Mouse (Mus musculus) left cerebral cortex, postnatal 36 days (tissue): ENCODE data around the gene Utf1. TPM values are rescaled to one million over a fixed set of nuclear protein-coding genes. Genes with fewer than 3 reads are reported as not detected.

Experiments used
- DNase-seq, 2 experiments: peaks; one replicate each; pipeline ENCODE4 v3.0.0; 2021 to 2022; ENCODE audit warnings: low spot score in 2 of 2, mixed read lengths in 1 of 2
- intact Hi-C: fragments of 180-260 bp; cut with DNase I; formaldehyde crosslinking; loops from one replicate; pipeline ENCODE4 v1.15.1; 2025
- total RNA-seq, 2 experiments: library from RNA; stranded (reverse); gene quantifications; 2 replicates each; pipeline ENCODE4 v1.2.3; 2021

Utf1 gene
- total RNA-seq, 2 experiments from 2014 or later, result not detected

DNA sequence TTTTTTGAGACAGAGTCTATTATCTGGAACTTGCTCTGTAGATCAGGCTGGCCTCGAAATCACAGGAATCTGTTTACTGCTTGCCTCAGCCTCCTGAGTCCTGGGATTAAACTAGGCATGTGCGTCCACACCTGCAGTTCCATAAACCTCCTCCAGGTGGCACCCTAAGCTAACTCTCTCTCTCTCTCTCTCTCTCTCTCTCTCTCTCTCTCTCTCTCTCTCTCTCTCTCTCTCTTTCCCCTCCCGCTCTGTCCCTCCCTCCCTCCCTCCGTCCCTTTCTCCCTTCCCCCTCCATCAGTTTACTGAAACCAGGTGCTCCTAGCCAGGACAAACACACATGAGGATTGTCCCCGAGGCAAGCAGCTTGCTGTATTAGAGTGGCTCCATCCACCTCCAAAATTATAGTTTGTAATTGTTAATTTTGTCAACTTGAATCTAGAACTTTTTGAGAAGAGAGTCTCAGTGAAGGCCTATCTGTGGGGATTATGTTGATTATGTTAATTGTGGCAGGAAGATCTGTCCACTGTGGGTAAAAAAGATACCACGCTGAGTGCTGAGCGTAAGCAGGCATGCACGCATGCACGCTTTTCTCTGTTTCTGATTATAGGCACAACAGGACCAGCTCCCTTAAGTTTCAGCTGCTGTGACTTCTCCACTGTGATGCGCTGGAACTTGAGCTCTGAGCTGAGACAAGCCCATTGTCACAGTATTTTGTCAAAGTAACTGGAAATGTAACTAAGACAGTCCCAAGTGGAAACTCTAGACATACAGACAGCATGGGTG is 25.9 kb downstream of the Utf1 start:
- DNase-seq, result peak; percentile 75 to 84
- intact Hi-C loops, result loop anchor here (1.0 to 2.0 kb wide), 2 partner anchors 25 to 94 kb away; no protein-coding TSS in a partner anchor

DNA sequence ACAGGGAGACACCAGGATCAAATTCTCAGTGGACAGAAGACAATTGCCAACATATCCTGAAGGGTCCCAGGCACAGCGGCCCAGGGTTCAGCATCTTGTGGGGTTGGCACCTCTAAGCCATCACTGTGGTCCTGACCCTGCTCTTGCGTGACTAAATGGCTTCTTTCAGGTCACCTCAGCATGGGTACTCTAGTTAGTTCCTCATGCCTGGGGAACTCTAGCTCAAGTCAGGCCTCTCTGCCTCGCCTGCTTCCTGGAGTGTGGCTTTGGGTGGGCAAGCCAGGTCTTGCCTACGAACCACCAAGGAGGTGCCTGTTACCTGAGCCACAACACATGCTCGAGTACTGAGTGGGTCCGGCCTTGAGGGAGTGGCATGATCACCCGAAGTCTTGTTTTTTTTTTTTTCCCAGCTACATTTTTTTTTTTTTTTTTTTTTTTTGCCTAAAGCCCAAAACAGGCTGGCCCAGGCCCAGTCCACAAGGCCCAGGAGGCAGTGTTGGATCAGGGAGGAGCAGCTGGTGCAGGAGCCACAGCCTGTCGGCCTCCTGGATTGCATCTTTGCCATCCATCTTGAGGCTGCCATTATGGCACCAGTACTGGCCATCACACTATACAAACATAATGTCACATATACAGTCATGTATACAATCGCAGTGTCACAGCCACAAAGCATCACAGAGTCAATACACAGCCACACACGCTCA is 26.8 kb downstream of the Utf1 start:
- intact Hi-C loops, result no loop called here
- no peak for DNase-seq

DNA sequence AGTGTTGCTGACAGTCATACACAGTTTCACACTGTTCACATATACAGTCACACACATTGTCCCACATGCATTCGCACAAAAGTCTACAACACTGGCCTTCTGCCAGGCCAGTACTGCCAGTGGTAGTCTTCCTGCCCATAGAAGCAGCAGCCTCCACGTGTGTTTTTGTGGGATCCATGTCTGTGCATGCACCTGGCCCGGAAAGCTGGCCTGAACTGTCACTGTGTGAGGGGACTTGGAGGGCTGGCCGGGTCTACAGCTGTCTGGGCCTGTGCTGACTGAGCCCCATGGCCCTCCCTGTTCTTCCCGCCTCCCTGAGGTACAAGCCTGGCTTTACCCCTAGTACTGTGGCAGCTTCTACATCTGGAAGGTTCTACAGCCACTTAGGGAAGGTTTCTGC is 27.4 kb downstream of the Utf1 start:
- intact Hi-C loops, result no loop called here
- DNase-seq, result no peak

DNA sequence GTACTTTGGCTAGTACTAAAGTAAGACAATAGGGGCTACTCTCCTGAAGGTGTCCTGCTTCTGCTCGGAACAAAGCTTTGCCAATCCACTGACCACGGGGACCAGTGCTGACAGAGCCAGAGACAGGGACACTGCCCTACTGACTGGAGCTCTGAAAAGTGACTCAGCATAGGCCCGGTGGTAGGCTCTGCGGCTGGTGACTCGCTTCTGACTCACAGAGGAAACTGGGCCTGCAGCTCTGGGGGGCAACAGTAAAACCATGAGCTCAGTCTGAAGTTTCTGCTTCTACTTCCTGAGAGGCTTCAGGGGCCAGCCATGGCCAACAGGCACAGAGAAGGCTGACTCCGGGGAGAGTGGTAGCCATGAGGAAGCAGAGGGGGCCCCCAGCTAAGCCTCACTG is 27.8 kb downstream of the Utf1 start:
- intact Hi-C loops, result no loop called here
- no peak for DNase-seq

DNA sequence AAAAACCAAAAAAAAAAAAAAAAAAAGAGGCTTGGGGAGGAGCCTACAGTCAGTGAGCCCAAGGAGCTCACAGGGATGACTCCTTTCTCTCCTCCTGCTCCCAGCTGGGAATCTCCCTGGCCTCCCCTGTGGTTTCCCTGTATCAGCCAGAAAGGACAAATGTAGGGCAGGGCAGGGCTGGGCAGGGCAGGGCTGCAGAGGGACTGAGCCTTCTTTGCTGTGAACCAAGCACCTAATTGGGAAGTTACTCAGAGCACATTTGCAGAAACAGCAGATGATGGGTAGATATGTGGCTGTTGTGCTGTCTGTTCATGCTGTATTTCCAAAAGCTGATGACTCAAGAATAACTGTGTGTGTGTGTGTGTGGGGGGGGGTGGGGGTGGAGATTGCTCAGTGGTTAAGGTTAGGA is 29.3 kb downstream of the Utf1 start:
- DNase-seq, result no peak
- intact Hi-C loops, result no loop called here

DNA sequence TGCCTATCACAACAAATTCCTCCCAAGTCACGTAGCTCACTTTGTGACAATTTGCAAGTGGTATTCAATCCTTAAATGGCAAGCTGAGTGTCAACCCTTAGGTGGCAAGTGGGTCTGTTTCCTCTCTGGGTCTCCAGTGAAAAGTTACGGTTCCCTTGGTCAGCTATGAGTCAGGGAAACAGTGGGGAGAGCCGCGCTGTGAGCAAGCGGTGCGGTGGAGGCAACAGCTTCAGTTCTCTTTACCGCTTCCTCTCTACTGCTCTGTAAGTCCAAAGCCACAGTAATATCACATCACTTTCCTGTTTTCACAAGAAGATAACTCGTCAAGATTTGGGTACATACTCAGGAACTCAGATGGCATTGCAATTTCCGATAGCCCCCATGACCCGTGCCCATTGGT is 30.7 kb downstream of the Utf1 start:
- intact Hi-C loops, result no loop called here
- no peak for DNase-seq

DNA sequence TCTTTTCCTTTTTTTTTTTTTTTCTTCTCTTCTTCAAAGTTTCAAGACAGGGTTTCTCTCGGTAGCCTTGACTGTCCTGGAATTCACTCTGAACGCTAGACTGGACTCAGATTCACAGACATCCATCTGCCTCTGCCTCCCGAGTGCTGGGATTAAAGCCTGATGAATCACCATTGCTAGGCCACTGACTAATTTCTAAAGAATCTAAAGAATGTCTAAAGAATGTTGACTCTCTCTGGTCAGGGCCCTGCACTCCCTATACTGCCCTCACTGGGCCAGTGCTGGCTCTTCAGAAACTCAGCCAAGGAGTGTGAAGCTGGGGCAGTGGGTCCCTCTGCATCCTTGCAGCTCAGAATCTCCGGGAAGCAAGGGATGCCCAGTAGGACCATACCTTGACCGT is 31.9 kb downstream of the Utf1 start:
- intact Hi-C loops, result no loop called here
- no peak for DNase-seq

DNA sequence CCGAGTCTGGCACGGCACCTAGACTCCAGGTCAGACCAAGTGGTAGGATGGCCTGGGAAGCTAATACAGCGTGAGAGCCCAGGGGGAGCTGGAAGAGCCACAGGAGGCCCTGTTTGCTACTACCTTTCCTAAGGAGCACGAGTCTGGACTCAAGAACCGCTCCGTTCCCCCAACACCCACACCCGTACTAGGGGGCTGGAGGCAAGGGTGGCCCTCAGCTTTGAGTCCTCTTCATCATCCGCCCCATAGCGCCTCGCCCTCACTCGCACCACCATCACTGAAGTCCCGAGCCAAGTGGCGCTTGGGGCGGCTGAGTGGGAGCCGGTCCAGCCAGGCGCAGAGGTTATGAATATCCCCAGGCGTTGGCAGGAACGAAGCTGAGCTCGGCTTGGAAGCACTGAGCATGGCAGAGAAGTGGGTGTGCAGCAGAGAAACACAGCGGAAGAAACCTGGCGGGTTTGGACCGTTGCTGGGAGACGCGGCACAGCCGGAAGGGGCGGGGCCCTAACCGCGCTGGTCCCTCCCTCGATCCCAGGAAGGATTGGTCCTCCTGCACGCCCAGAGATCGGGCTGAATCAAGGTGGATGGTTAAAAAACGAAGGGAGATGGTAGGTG is 34.8 kb downstream of the Utf1 start, which contains the start of gene 6430531B16Rik:
6430531B16Rik (minus strand) TSS at position 478 of the 615 bp plus-strand sequence.
- peak; percentile 90 to 91 for DNase-seq
- intact Hi-C loops, result no loop called here

DNA sequence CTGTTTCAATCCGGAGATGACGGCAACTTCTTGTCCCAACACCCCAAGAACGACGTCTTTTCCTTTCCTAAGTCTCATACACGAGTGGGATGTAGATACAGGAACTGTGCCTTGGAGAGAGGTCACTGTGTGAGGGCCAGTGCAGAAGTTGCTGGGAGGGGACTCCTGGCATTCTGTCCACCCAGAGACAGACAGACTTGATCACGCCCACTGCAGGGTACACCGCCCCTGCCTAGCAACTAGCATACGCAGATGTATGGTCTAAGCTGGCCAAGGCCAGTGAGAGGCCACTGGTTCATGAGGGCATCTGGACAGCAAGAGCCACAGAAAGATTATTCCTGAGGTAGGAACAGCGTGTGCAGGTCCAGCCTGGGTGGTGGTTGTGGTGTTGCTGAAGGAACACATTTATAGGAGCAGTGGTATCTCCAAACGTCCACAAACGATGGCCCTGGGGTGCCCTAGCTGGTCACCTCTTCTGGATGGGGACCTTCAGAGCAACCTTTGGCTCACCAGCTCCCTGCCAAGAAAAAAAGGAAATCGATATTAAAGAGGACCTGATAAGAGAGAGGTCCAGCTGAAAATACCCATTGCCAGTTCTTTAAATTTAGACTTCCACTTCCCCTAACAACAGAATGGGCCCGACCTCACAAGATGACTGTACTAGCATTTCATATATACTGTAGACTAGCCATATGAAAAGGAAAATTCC is 35.6 kb downstream of the Utf1 start:
- intact Hi-C loops, result no loop called here
- DNase-seq, result no peak

DNA sequence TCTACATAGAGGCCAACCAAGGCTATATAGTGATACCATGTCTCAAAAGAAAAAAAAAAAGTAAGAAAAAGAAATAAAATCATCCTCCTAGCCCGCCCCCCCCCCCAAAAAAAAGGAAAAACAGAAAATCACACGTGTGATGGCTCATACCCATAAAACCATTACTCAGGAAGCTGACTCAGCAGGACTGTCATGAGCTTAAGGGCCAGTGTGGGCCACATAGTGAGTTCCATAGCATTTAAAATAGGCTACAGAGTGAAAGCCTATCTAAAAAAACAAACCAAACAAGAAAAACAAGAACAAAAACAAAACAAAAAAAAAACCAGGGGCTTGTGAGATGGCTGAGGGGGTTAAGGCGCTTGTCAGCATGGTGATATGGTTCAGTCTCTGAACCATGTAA is 37.2 kb downstream of the Utf1 start:
- no peak for DNase-seq
- intact Hi-C loops, result no loop called here

DNA sequence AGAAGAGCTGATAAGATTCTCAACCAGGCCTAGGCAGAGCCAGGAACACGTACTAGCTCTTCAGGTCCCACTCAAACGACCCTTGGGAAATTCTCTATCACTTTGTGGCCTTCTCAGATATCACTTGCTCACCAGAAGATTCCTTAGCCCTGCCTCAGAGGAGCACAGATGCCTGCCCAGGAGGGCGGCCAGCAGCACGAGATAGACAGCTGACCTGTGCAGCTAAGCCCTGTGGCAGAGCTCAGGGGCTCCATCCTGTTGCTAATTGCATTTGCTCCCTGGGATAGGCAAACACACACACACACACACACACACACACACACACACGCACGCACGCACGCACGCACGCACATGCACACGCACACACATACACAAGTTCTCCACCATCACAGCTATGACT is 38.5 kb downstream of the Utf1 start:
- DNase-seq, result no peak
- intact Hi-C loops, result no loop called here

DNA sequence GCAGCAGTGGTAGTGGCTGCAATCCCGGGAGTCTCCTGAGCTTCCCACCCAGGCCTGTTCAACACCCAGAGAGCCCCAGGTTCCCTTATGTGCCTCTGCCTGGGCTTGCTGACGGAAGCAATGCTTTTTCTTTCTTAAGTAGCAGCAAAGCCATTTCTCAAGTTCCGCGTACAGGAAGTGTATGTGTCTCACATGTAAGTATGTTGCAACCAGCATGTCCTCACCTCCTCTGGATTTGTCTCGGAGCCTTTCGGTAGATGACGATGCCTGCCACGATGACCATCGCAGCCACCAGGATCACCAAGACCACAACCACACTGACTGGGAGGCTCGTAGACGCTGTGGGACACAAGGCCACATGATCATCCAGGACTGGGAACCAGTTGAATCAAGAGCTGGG is 40.9 kb downstream of the Utf1 start:
- intact Hi-C loops, result no loop called here
- no peak for DNase-seq

DNA sequence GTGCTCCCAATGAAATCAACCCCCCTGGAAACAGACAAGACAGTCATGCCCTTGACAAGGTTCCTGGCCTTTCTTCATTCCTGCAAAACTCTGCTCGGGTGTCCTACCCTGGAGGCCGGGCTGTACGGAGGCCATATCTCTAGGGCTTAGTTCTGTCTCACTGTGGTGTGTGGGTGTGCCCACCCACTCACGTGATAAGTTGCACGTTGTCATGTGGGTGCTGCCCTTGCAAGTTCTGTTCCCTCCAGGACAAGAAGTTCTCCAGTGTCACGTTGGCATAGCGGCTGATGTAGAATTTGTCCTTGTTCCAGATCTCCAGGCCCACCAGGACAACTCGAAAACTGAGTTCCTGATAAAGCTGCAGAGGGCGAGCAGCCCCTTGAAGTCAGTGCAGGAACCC is 44.7 kb downstream of the Utf1 start:
- DNase-seq, result no peak
- intact Hi-C loops, result no loop called here

DNA sequence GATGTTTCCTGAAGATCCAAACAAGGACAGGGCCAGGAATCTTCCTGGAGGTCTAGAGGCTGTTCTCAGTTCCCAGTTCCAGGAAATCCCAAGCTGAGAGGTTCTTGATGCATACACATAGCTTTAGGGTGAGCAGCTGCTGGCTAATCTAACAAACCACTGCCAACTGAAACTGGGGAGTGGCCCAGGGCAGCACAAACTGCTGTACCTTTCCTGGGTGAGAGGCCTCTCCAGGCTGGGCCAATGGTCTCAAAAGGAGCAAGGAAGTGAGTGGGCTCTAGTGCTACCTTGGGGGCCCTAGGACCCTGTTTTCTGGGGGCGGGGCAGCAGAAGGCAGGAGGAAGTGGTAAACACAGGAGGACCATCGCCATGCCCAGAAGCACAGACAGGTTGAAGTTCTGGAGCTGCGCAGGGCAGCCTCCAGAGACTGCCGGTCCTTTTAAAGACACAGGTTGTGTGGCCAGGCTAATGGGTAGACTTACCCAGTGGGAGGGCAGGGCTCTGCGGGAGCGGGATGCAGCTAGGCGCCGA is 47.3 kb downstream of the Utf1 start:
- intact Hi-C loops, result loop anchor here (10.0 kb wide), 1 partner anchor 86 kb away; no protein-coding TSS in a partner anchor
- no peak for DNase-seq

DNA sequence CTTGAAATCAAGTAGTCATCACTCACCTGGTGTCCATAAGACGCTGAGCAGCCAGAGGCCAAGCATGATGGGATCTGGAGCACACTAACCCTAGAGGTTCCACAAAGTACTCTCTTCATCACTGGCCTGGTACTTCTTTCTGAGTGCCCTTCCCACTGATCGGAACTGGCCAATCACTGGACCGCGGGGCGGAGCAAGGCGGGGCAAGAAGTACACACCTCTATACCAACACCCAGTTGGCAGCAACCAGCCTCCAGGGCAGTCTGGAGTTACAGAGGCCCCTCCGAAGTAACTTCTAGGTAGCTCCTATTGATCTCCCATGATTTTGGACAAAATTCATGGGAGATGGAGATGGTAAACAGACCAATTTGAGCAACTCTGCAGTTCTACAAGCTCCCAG is 48.8 kb downstream of the Utf1 start, which contains the start of gene Adam8:
Adam8 (minus strand) TSS at position 157 of the 400 bp plus-strand sequence.
- no peak for DNase-seq
- intact Hi-C loops, result loop anchor here (10.0 kb wide), 1 partner anchor 88 kb away; no protein-coding TSS in a partner anchor

DNA sequence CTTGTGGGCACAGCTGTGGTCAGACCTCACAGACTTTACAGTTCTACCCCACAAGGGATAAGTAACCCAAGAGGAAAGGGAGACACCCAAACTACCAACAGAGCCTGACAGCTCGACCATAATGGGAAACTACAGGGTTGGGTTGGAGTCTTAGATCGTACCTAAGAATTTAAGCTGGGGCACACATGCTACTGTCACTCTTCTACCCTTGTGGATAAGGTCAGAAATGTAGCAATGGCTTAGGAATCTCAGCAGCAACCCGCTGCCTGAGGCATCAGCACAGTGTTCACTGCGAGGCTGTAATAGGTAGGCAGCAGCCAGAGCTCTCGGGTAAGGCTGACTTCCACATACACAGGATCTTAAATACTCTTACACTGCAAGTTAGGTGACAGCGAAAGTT is 49.9 kb downstream of the Utf1 start:
- no peak for DNase-seq
- intact Hi-C loops, result loop anchor here (10.0 kb wide), 1 partner anchor 89 kb away; no protein-coding TSS in a partner anchor

DNA sequence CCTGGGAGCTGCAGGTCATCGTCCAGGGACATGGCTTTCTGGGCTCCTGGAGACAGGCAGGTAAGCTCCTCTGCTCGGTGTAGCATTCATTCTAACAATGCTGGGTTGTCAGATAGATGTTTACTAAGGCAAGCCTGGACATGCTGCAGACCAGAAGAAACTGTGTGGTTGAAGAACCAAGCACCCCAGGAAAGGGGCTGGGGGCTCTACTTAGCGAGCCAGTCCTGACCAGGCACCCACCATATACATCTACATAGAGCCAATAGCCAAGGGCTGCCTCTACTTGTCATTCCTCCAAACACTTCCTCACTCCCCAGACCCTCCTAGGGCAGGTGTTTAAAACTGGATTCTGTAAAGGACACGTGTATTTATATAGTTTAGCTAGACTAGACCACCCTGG is 50.6 kb downstream of the Utf1 start:
- no peak for DNase-seq
- intact Hi-C loops, result loop anchor here (2.0 to 10.0 kb wide), 2 partner anchors 25 to 89 kb away; no protein-coding TSS in a partner anchor

DNA sequence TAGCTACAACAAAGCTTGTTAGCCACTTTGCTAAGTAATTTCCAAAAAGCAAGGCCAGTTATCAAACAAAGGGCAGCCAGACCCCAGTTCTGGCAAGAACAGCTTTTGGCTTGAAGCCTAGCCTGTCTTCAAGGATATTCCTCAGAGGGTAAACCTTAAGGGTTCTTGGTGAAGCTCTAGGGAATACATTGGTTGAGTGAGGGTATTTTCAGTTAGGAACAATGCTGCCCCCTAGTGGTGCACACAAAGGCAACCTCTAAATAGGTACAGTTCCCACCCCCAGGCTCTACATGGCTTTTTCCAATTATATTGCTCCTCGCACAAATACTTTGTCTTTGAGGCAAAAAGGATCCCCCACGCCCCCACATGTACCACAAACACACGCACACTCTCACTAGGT is 51.1 kb downstream of the Utf1 start:
- intact Hi-C loops, result loop anchor here (2.0 to 10.0 kb wide), 2 partner anchors 26 to 90 kb away; no protein-coding TSS in a partner anchor
- DNase-seq, result peak; percentile 56 to 66
